Mouse (Mus musculus) MEL (cell line): ENCODE measurements at regions not wholly inside any gene's neighbourhood (a gene's known extent, or its start where the extent isn't known, plus 50 kb on each side); places are given as distances from the start of the nearest gene placed in this dataset.

Experiments used
- DNase-seq: peaks from one replicate; pipeline ENCODE4 v3.0.0; 2011; ENCODE audit warnings: low read depth, low spot score
- H3K27ac ChIP-seq: 2 replicates; pipeline ENCODE4 v1.5.1; 2012; ENCODE audit warnings: low read depth, mild to moderate bottlenecking, control low read depth, low read length, moderate library complexity; ENCODE audit not compliant: control insufficient read depth
- H3K27me3 ChIP-seq, 2 experiments: fragments of 150-350 bp in 1 of 2; sonication (generic) in 1 of 2; 2 replicates each; pipeline ENCODE4 v1.6.1; 2012; ENCODE audit warnings: low read length in 2 of 2, mild to moderate bottlenecking in 2 of 2, improper control_type of control experiment in 1 of 2, moderate library complexity in 1 of 2; ENCODE audit not compliant: insufficient read depth in 2 of 2, control insufficient read depth in 1 of 2
- H3K36me3 ChIP-seq, 2 experiments: 2 replicates each; pipeline ENCODE4 v1.6.1; 2012 to 2014; ENCODE audit warnings: low read length in 2 of 2, improper control_type of control experiment in 1 of 2, inconsistent platforms in 1 of 2, mild to moderate bottlenecking in 1 of 2; ENCODE audit not compliant: insufficient read depth in 2 of 2, control insufficient read depth in 1 of 2
- H3K4me1 ChIP-seq, 2 experiments: fragments of 150-350 bp in 1 of 2; sonication (generic) in 1 of 2; 2 replicates each; pipeline ENCODE4 v1.6.1; 2012; ENCODE audit warnings: low read length in 2 of 2, improper control_type of control experiment in 1 of 2, mild to moderate bottlenecking in 1 of 2; ENCODE audit not compliant: insufficient read depth in 2 of 2, control insufficient read depth in 1 of 2
- H3K4me3 ChIP-seq, 2 experiments: fragments of 150-350 bp in 1 of 2; sonication (generic) in 1 of 2; 2 replicates each; pipeline ENCODE4 v1.5.1; 2012; ENCODE audit warnings: low read depth in 2 of 2, low read length in 2 of 2, mild to moderate bottlenecking in 2 of 2, moderate library complexity in 2 of 2, control low read depth in 1 of 2, improper control_type of control experiment in 1 of 2; ENCODE audit not compliant: control insufficient read depth in 1 of 2, insufficient read depth in 1 of 2
- H3K79me2 ChIP-seq: 2 replicates; pipeline ENCODE4 v1.6.1; 2012; ENCODE audit warnings: mild to moderate bottlenecking, low read length, moderate library complexity; ENCODE audit not compliant: control insufficient read depth, poor library complexity, insufficient read depth
- H3K9ac ChIP-seq: 2 replicates; pipeline ENCODE4 v1.6.1; 2012; ENCODE audit warnings: low read depth, mild to moderate bottlenecking, control low read depth, low read length, moderate library complexity; ENCODE audit not compliant: control insufficient read depth, poor library complexity, severe bottlenecking
- H3K9me3 ChIP-seq: fragments of 150-350 bp; sonication (generic); replicated peaks from 2 replicates; pipeline ENCODE4 v1.6.1; 2012; ENCODE audit warnings: mild to moderate bottlenecking, low read length, improper control_type of control experiment, moderate library complexity; ENCODE audit not compliant: insufficient read depth
- BHLHE40 ChIP-seq: IDR thresholded peaks from 2 replicates; pipeline ENCODE4 v1.6.1; 2012; ENCODE audit warnings: low read depth, mild to moderate bottlenecking, inconsistent platforms, low read length, improper control_type of control experiment, borderline replicate concordance
- CHD1 ChIP-seq: IDR thresholded peaks from 2 replicates; pipeline ENCODE4 v1.6.1; 2012; ENCODE audit warnings: low read depth, mild to moderate bottlenecking, inconsistent platforms, low read length, improper control_type of control experiment
- CHD2 ChIP-seq: IDR thresholded peaks from 2 replicates; pipeline ENCODE4 v1.6.1; 2011; ENCODE audit warnings: low read length, improper control_type of control experiment
- CTCF ChIP-seq, 3 experiments: IDR thresholded peaks in 2 of 3; conservative IDR thresholded peaks in 1 of 3; 2 replicates each; pipeline ENCODE4 v1.5.1; 2011 to 2012; ENCODE audit warnings: low read length in 3 of 3, low read depth in 2 of 3, mild to moderate bottlenecking in 2 of 3, improper control_type of control experiment in 1 of 3, inconsistent platforms in 1 of 3, mixed read lengths in 1 of 3, moderate library complexity in 1 of 3; ENCODE audit not compliant: control insufficient read depth in 1 of 3, insufficient read depth in 1 of 3, poor library complexity in 1 of 3, severe bottlenecking in 1 of 3
- E2F4 ChIP-seq: IDR thresholded peaks from 2 replicates; pipeline ENCODE4 v1.6.1; 2011; ENCODE audit warnings: low read depth, low read length, improper control_type of control experiment, borderline replicate concordance
- EP300 ChIP-seq, 2 experiments: IDR thresholded peaks; 2 replicates each; pipeline ENCODE4 v1.6.1; 2011; ENCODE audit warnings: improper control_type of control experiment in 2 of 2, low read length in 2 of 2, low read depth in 1 of 2, mild to moderate bottlenecking in 1 of 2
- ETS1 ChIP-seq: IDR thresholded peaks from 2 replicates; pipeline ENCODE4 v1.6.1; 2012; ENCODE audit warnings: low read depth, mild to moderate bottlenecking, inconsistent platforms, low read length, improper control_type of control experiment, moderate library complexity
- GATA1 ChIP-seq: IDR thresholded peaks from 2 replicates; pipeline ENCODE4 v1.6.1; 2011; ENCODE audit warnings: low read depth, low read length, improper control_type of control experiment
- JUND ChIP-seq: IDR thresholded peaks from 2 replicates; pipeline ENCODE4 v1.6.1; 2011; ENCODE audit warnings: low read depth, mild to moderate bottlenecking, improper control_type of control experiment, low read length
- KAT2A ChIP-seq: conservative IDR thresholded peaks from 2 replicates; pipeline ENCODE4 v1.6.1; 2012; ENCODE audit warnings: low read depth, low read length, improper control_type of control experiment, inconsistent platforms
- MAX ChIP-seq: IDR thresholded peaks from 2 replicates; pipeline ENCODE4 v1.6.1; 2011; ENCODE audit warnings: low read length, improper control_type of control experiment
- MEF2A ChIP-seq: IDR thresholded peaks from 2 replicates; pipeline ENCODE4 v1.6.1; 2014; ENCODE audit warnings: low read depth, mild to moderate bottlenecking, inconsistent platforms, low read length, improper control_type of control experiment; ENCODE audit not compliant: poor library complexity, insufficient replicate concordance, severe bottlenecking; ENCODE audit errors: extremely low read depth
- MXI1 ChIP-seq: IDR thresholded peaks from 2 replicates; pipeline ENCODE4 v1.6.1; 2011; ENCODE audit warnings: mild to moderate bottlenecking, low read depth, low read length, improper control_type of control experiment
- MYB ChIP-seq: IDR thresholded peaks from 2 replicates; pipeline ENCODE4 v1.6.1; 2011; ENCODE audit warnings: mild to moderate bottlenecking, low read depth, low read length, improper control_type of control experiment
- MYC ChIP-seq: IDR thresholded peaks from 2 replicates; pipeline ENCODE4 v1.6.1; 2011; ENCODE audit warnings: low read depth, mild to moderate bottlenecking, low read length, improper control_type of control experiment, moderate library complexity
- NELFE ChIP-seq: IDR thresholded peaks from 2 replicates; pipeline ENCODE4 v1.6.1; 2011; ENCODE audit warnings: low read depth, low read length, improper control_type of control experiment
- NRF1 ChIP-seq: IDR thresholded peaks from 2 replicates; pipeline ENCODE4 v1.6.1; 2014; ENCODE audit warnings: low read depth, mild to moderate bottlenecking, inconsistent platforms, low read length, improper control_type of control experiment, moderate library complexity; ENCODE audit not compliant: poor library complexity, insufficient read depth, severe bottlenecking
- POLR2A ChIP-seq, 2 experiments: IDR thresholded peaks; 2 replicates each; pipeline ENCODE4 v1.6.1; 2011 to 2012; ENCODE audit warnings: low read length in 2 of 2, mild to moderate bottlenecking in 2 of 2, control low read depth in 1 of 2, improper control_type of control experiment in 1 of 2, low read depth in 1 of 2, moderate library complexity in 1 of 2; ENCODE audit not compliant: control insufficient read depth in 1 of 2, insufficient read depth in 1 of 2, poor library complexity in 1 of 2
- RAD21 ChIP-seq: IDR thresholded peaks from 2 replicates; pipeline ENCODE4 v1.6.1; 2011; ENCODE audit warnings: mild to moderate bottlenecking, low read depth, low read length, improper control_type of control experiment
- SIN3A ChIP-seq: IDR thresholded peaks from 2 replicates; pipeline ENCODE4 v1.6.1; 2012; ENCODE audit warnings: low read length, improper control_type of control experiment, inconsistent platforms
- SMC3 ChIP-seq: IDR thresholded peaks from 2 replicates; pipeline ENCODE4 v1.6.1; 2011; ENCODE audit warnings: low read depth, low read length, improper control_type of control experiment
- TAL1 ChIP-seq: IDR thresholded peaks from 2 replicates; pipeline ENCODE4 v1.6.1; 2012; ENCODE audit warnings: mild to moderate bottlenecking, inconsistent platforms, low read length, moderate library complexity, mixed read lengths
- UBTF ChIP-seq: IDR thresholded peaks from 2 replicates; pipeline ENCODE4 v1.6.1; 2012; ENCODE audit warnings: low read depth, mild to moderate bottlenecking, inconsistent platforms, low read length, improper control_type of control experiment, moderate library complexity, borderline replicate concordance; ENCODE audit not compliant: insufficient read depth
- USF1 ChIP-seq: IDR thresholded peaks from 2 replicates; pipeline ENCODE4 v1.6.1; 2014; ENCODE audit warnings: low read depth, mild to moderate bottlenecking, inconsistent platforms, low read length, improper control_type of control experiment, moderate library complexity
- USF2 ChIP-seq, 2 experiments: IDR thresholded peaks; 2 replicates each; pipeline ENCODE4 v1.6.1; 2011 to 2012; ENCODE audit warnings: improper control_type of control experiment in 2 of 2, low read length in 2 of 2, borderline replicate concordance in 1 of 2, inconsistent platforms in 1 of 2, low read depth in 1 of 2, mild to moderate bottlenecking in 1 of 2; ENCODE audit not compliant: insufficient read depth in 1 of 2
- ZNF384 ChIP-seq: IDR thresholded peaks from 2 replicates; pipeline ENCODE4 v1.6.1; 2012; ENCODE audit warnings: low read depth, mild to moderate bottlenecking, inconsistent platforms, low read length, improper control_type of control experiment

GRCm38 (mm10) chr12:27201191-27201590 lies 141.2 kb downstream of the Sox11 start:
- no peak overlapping the region for H3K9ac ChIP-seq
- TF ChIP-seq JUND = no peak
- TF ChIP-seq MXI1 = no peak
- TF ChIP-seq CHD2 = no peak
- no peak for TF ChIP-seq POLR2A (IDR thresholded peaks at IDR 0.05; ENCODE audit: control insufficient read depth in 1 of 2, insufficient read depth in 1 of 2, low read depth in 1 of 2, low read length in 2 of 2, poor library complexity in 1 of 2)
- TF ChIP-seq UBTF = no peak
- TF ChIP-seq NELFE = no peak
- TF ChIP-seq KAT2A = no peak
- no peak for TF ChIP-seq CTCF (IDR thresholded peaks at IDR 0.05 in 2 of 3, conservative IDR thresholded peaks at IDR 0.05 in 1 of 3; ENCODE audit: control insufficient read depth in 1 of 3, insufficient read depth in 1 of 3, low read depth in 2 of 3, low read length in 3 of 3, poor library complexity in 1 of 3, severe bottlenecking in 1 of 3)
- TF ChIP-seq ETS1 = no peak
- no peak for TF ChIP-seq SIN3A
- TF ChIP-seq USF1 = no peak
- TF ChIP-seq USF2 (IDR thresholded peaks at IDR 0.05; ENCODE audit: borderline replicate concordance in 1 of 2, insufficient read depth in 1 of 2, low read depth in 1 of 2, low read length in 2 of 2) = no peak
- no peak for TF ChIP-seq MAX
- TF ChIP-seq CHD1 = no peak
- no peak for TF ChIP-seq EP300 (IDR thresholded peaks at IDR 0.05; ENCODE audit: low read depth in 1 of 2, low read length in 2 of 2)
- no peak for TF ChIP-seq BHLHE40
- no peak for TF ChIP-seq E2F4

GRCm38 (mm10) chr12:27194001-27194400 lies 148.4 kb downstream of the Sox11 start:
- DNase-seq = no peak
- no peaks in the 10 kb centered on the region for H3K79me2 ChIP-seq
- H3K36me3 ChIP-seq = no peaks in the 10 kb centered on the region
- H3K27ac ChIP-seq = no peak overlapping the region
- TF ChIP-seq SMC3 (no peak), GATA1 (no peak), ZNF384 (no peak), MYC (no peak), KAT2A (no peak), BHLHE40 (no peak), TAL1 (no peak), NELFE (no peak), CTCF (IDR thresholded peaks at IDR 0.05 in 2 of 3, conservative IDR thresholded peaks at IDR 0.05 in 1 of 3; ENCODE audit: control insufficient read depth in 1 of 3, insufficient read depth in 1 of 3, low read depth in 2 of 3, low read length in 3 of 3, poor library complexity in 1 of 3, severe bottlenecking in 1 of 3) (no peak), CHD1 (no peak), RAD21 (no peak), MYB (no peak), NRF1 (no peak), MEF2A (no peak), SIN3A (no peak)
- no peaks in the 10 kb centered on the region for H3K4me1 ChIP-seq
- H3K27me3 ChIP-seq = no peaks in the 10 kb centered on the region
- H3K9me3 ChIP-seq = no peaks in the 10 kb centered on the region
- H3K4me3 ChIP-seq = no peak overlapping the region
- H3K9ac ChIP-seq = no peak overlapping the region

More at GRCm38 (mm10) chr12:27201191-27201590, 141.2 kb downstream of the Sox11 start:
- H3K27ac ChIP-seq = no peak overlapping the region
- no peak overlapping the region for H3K4me3 ChIP-seq
- no peaks in the 10 kb centered on the region for H3K9me3 ChIP-seq
- no peaks in the 10 kb centered on the region for H3K36me3 ChIP-seq
- H3K27me3 ChIP-seq = no peaks in the 10 kb centered on the region
- no peaks in the 10 kb centered on the region for H3K4me1 ChIP-seq
- H3K79me2 ChIP-seq = no peaks in the 10 kb centered on the region
- DNase-seq = no peak
